Mouse (Mus musculus): ENCODE measurements at regions not wholly inside any gene's neighbourhood (a gene's known extent, or its start where the extent isn't known, plus 50 kb on each side); places are given as distances from the start of the nearest gene placed in this dataset.

- TF ChIP-seq CTCF (IDR thresholded peaks at IDR 0.05; ENCODE audit: low read depth, low read length) (no peak), POLR2A (IDR thresholded peaks at IDR 0.05; ENCODE audit: borderline replicate concordance, low read depth, low read length) (no peak)
These were observed 72.4 kb downstream of the Nog start for GRCm38 (mm10) chr11:89229726-89230125.

Data from bone marrow macrophage, adult 2 months (primary cell).